Mouse (Mus musculus) hindbrain, embryonic 15.5 days (tissue): Measurements from ENCODE around the gene Ppdpf. TPM values are rescaled to one million over a fixed set of nuclear protein-coding genes. Genes with fewer than 3 reads are reported as not detected.

ENCODE experiments used
- ATAC-seq: fragments of 200-750 bp; cut with Nextera tagmentation; 2 replicates; pipeline ENCODE4 v1.8.0; 2017; ENCODE audit warnings: low read depth, moderate number of reproducible peaks, moderate TSS enrichment; ENCODE audit not compliant: low FRiP score
- H3K27ac ChIP-seq: fragments of 300-500 bp; sonication (generic); replicated peaks from 2 replicates; pipeline ENCODE4 v1.5.1; 2015; ENCODE audit warnings: mild to moderate bottlenecking, inconsistent platforms
- H3K27me3 ChIP-seq: fragments of 300-500 bp; sonication (generic); 2 replicates; pipeline ENCODE4 v1.6.1; 2015; ENCODE audit warnings: control low read depth, inconsistent platforms
- H3K36me3 ChIP-seq: fragments of 300-500 bp; sonication (generic); 2 replicates; pipeline ENCODE4 v1.6.1; 2015; ENCODE audit warnings: control low read depth, inconsistent platforms
- H3K4me1 ChIP-seq: fragments of 300-500 bp; sonication (generic); replicated peaks from 2 replicates; pipeline ENCODE4 v1.6.1; 2015; ENCODE audit warnings: control low read depth, inconsistent platforms
- H3K4me2 ChIP-seq: fragments of 300-500 bp; sonication (generic); 2 replicates; pipeline ENCODE4 v1.6.1; 2015; ENCODE audit warnings: moderate library complexity, mild to moderate bottlenecking, inconsistent platforms
- H3K4me3 ChIP-seq: fragments of 300-500 bp; sonication (generic); 2 replicates; pipeline ENCODE4 v1.5.1; 2015; ENCODE audit warnings: mild to moderate bottlenecking, inconsistent platforms
- H3K9ac ChIP-seq: fragments of 300-500 bp; sonication (generic); 2 replicates; pipeline ENCODE4 v1.6.1; 2015; ENCODE audit warnings: inconsistent platforms
- H3K9me3 ChIP-seq: fragments of 300-500 bp; sonication (generic); 2 replicates; pipeline ENCODE4 v1.6.1; 2016; ENCODE audit warnings: control low read depth, inconsistent platforms
- WGBS: fragments of 180-500 bp; shearing (Covaris S2); methylation state at CpG from one replicate; pipeline ENCODE4 v1.1.7; 2015; 5-methylcytosine and 5-hydroxymethylcytosine counted together
- polyA plus RNA-seq: library from polyadenylated mRNA; unstranded; fragments of >200 nt; fragmentation: Nextera tagmentation; extraction: Ambion mirVana; gene quantifications from 2 replicates; pipeline ENCODE4 v1.2.1, GENCODE M21; 2015

Ppdpf gene
- polyA plus RNA-seq, result 398 and 410 TPM in 2 replicates

- under 1% methylated on average over 64 of the region's 64 CpGs for WGBS
- peaks cover 17% of the 10 kb centered on the region for H3K4me1 ChIP-seq
- peak within 1 kb of the TSS; percentile 69 for H3K4me2 ChIP-seq
- no peaks in the 10 kb centered on the region for H3K27me3 ChIP-seq
- H3K9ac ChIP-seq, result peak within 1 kb of the TSS; percentile 95
- no peaks in the 10 kb centered on the region for H3K9me3 ChIP-seq
- peaks cover 6% of the 10 kb centered on the region; the same call in 1 of the 2 replicates for H3K36me3 ChIP-seq
- ATAC-seq, result peak; percentile 91
- peak within 1 kb of the TSS; percentile 96 for H3K27ac ChIP-seq
- H3K4me3 ChIP-seq, result peak within 1 kb of the TSS; percentile 72
Observed at GRCm38 (mm10) chr2:181187121-181188000, at the start of gene Ppdpf. Ppdpf (plus strand) TSS chr2:181187247.

- Histone ChIP-seq H3K4me3 (no peak overlapping the region), H3K4me2 (no peak overlapping the region), H3K9me3 (no peaks in the 10 kb centered on the region), H3K36me3 (no peaks in the 10 kb centered on the region), H3K27me3 (0 out of 2 replicates have a peak, but pooled peaks cover 9% of the 10 kb centered on the region), H3K9ac (no peak overlapping the region), H3K4me1 (peaks cover 6% of the 10 kb centered on the region), H3K27ac (no peak overlapping the region)
- ATAC-seq, result no peak
- WGBS, result 76% methylated on average over 5 of the region's 5 CpGs
Observed at GRCm38 (mm10) chr2:181139641-181140193, 47.3 kb upstream of the Ppdpf start.

- ATAC-seq, result no peak
- Histone ChIP-seq H3K27me3 (0 out of 2 replicates have a peak, but pooled peaks cover 5% of the 10 kb centered on the region), H3K4me1 (peaks cover 1% of the 10 kb centered on the region; the same call in 1 of the 2 replicates), H3K36me3 (0 out of 2 replicates have a peak, but pooled peaks cover 3% of the 10 kb centered on the region), H3K4me3 (no peak overlapping the region), H3K27ac (no peak overlapping the region), H3K9me3 (no peaks in the 10 kb centered on the region), H3K9ac (no peak overlapping the region), H3K4me2 (no peak overlapping the region)
- 62% methylated on average over 8 of the region's 8 CpGs for WGBS
Observed at GRCm38 (mm10) chr2:181142703-181143135, 44.3 kb upstream of the Ppdpf start.

- Histone ChIP-seq H3K4me1 (peaks cover 11% of the 10 kb centered on the region; the same call in 1 of the 2 replicates), H3K27ac (no peak overlapping the region), H3K36me3 (peaks cover 6% of the 10 kb centered on the region; the same call in 1 of the 2 replicates), H3K4me2 (no peak overlapping the region), H3K9ac (no peak overlapping the region), H3K4me3 (no peak overlapping the region), H3K9me3 (no peaks in the 10 kb centered on the region), H3K27me3 (no peaks in the 10 kb centered on the region)
- ATAC-seq, result no peak
- WGBS, result 69% methylated on average over 2 of the region's 2 CpGs
Observed at GRCm38 (mm10) chr2:181143509-181144276, 43.4 kb upstream of the Ppdpf start.

GRCm38 (mm10) chr2:181144675-181145074, 42.4 kb upstream of the Ppdpf start:
- no peak for ATAC-seq

GRCm38 (mm10) chr2:181146976-181147545, 40.0 kb upstream of the Ppdpf start:
- no peak overlapping the region for H3K9ac ChIP-seq
- H3K27me3 ChIP-seq, result no peaks in the 10 kb centered on the region; the same call in 1 of the 2 replicates
- peak overlapping the region; percentile 31; the same call in 1 of the 2 replicates for H3K4me3 ChIP-seq
- peak overlapping the region; percentile 52 for H3K4me2 ChIP-seq
- peaks cover 27% of the 10 kb centered on the region for H3K36me3 ChIP-seq
- ATAC-seq, result no peak
- no peak overlapping the region for H3K27ac ChIP-seq
- no peaks in the 10 kb centered on the region for H3K9me3 ChIP-seq
- peaks cover 12% of the 10 kb centered on the region; the same call in 1 of the 2 replicates for H3K4me1 ChIP-seq
- 59% methylated on average over 4 of the region's 4 CpGs for WGBS

More at GRCm38 (mm10) chr2:181144675-181145074, 42.4 kb upstream of the Ppdpf start:
- peaks cover 16% of the 10 kb centered on the region for H3K36me3 ChIP-seq
- H3K9ac ChIP-seq, result no peak overlapping the region
- 93% methylated on average over 2 of the region's 2 CpGs for WGBS
- H3K27me3 ChIP-seq, result no peaks in the 10 kb centered on the region
- H3K27ac ChIP-seq, result no peak overlapping the region
- H3K4me2 ChIP-seq, result no peak overlapping the region
- peaks cover 12% of the 10 kb centered on the region; the same call in 1 of the 2 replicates for H3K4me1 ChIP-seq
- no peak overlapping the region for H3K4me3 ChIP-seq
- no peaks in the 10 kb centered on the region for H3K9me3 ChIP-seq

- ATAC-seq, result 0 out of 2 replicates have a peak, but pooled peaks have one; percentile 3
- WGBS, result 3% methylated on average over 59 of the region's 61 CpGs
- peaks cover 16% of the 10 kb centered on the region; the same call in 1 of the 2 replicates for H3K4me1 ChIP-seq
- peaks cover 31% of the 10 kb centered on the region for H3K36me3 ChIP-seq
- H3K4me2 ChIP-seq, result peak overlapping the region; percentile 52
- no peaks in the 10 kb centered on the region for H3K9me3 ChIP-seq
- no peak overlapping the region for H3K9ac ChIP-seq
- no peak overlapping the region for H3K27ac ChIP-seq
- H3K4me3 ChIP-seq, result peak overlapping the region; percentile 31
- H3K27me3 ChIP-seq, result no peaks in the 10 kb centered on the region; the same call in 1 of the 2 replicates
Observed at GRCm38 (mm10) chr2:181147546-181148317, 39.3 kb upstream of the Ppdpf start.

- Histone ChIP-seq H3K4me3 (peak overlapping the region; percentile 31), H3K4me2 (peak overlapping the region; percentile 52), H3K4me1 (peaks cover 16% of the 10 kb centered on the region; the same call in 1 of the 2 replicates), H3K27me3 (no peaks in the 10 kb centered on the region; the same call in 1 of the 2 replicates), H3K9ac (no peak overlapping the region), H3K27ac (no peak overlapping the region), H3K9me3 (no peaks in the 10 kb centered on the region), H3K36me3 (peaks cover 38% of the 10 kb centered on the region)
- 18% methylated on average over 29 of the region's 31 CpGs for WGBS
- ATAC-seq, result no peak
Observed at GRCm38 (mm10) chr2:181148318-181148955, 38.6 kb upstream of the Ppdpf start.

GRCm38 (mm10) chr2:181150281-181150680, 36.8 kb upstream of the Ppdpf start:
- peaks cover 28% of the 10 kb centered on the region for H3K4me1 ChIP-seq
- H3K9me3 ChIP-seq, result no peaks in the 10 kb centered on the region
- peaks cover 39% of the 10 kb centered on the region for H3K36me3 ChIP-seq
- H3K9ac ChIP-seq, result no peak overlapping the region
- H3K4me2 ChIP-seq, result no peak overlapping the region
- H3K27me3 ChIP-seq, result no peaks in the 10 kb centered on the region; the same call in 1 of the 2 replicates
- ATAC-seq, result no peak
- WGBS, result 72% methylated on average over 6 of the region's 6 CpGs
- no peak overlapping the region for H3K27ac ChIP-seq
- no peak overlapping the region for H3K4me3 ChIP-seq

- Histone ChIP-seq H3K9ac (no peak overlapping the region), H3K9me3 (no peaks in the 10 kb centered on the region), H3K4me1 (peaks cover 42% of the 10 kb centered on the region), H3K27ac (no peak overlapping the region), H3K4me2 (no peak overlapping the region), H3K4me3 (no peak overlapping the region), H3K27me3 (no peaks in the 10 kb centered on the region; the same call in 1 of the 2 replicates), H3K36me3 (peaks cover 36% of the 10 kb centered on the region)
- 95% methylated on average over 17 of the region's 17 CpGs for WGBS
- no peak for ATAC-seq
Observed at GRCm38 (mm10) chr2:181152701-181153100, 34.3 kb upstream of the Ppdpf start.
